Mouse (Mus musculus): ENCODE data around the gene Adprh. TPM values are rescaled to one million over a fixed set of nuclear protein-coding genes. Genes with fewer than 3 reads are reported as not detected.
"Not testable (repeated sequence)": the region's sequence is repeated elsewhere in the genome, so short reads cannot be mapped to it uniquely, and the experiment has no call there.

The Adprh gene
- total RNA-seq (2014; fragmentation: Nextera tagmentation) (27.4 and 31.6 TPM in 2 replicates), total RNA-seq (2017) (8.6 TPM in 2 replicates)

DNA sequence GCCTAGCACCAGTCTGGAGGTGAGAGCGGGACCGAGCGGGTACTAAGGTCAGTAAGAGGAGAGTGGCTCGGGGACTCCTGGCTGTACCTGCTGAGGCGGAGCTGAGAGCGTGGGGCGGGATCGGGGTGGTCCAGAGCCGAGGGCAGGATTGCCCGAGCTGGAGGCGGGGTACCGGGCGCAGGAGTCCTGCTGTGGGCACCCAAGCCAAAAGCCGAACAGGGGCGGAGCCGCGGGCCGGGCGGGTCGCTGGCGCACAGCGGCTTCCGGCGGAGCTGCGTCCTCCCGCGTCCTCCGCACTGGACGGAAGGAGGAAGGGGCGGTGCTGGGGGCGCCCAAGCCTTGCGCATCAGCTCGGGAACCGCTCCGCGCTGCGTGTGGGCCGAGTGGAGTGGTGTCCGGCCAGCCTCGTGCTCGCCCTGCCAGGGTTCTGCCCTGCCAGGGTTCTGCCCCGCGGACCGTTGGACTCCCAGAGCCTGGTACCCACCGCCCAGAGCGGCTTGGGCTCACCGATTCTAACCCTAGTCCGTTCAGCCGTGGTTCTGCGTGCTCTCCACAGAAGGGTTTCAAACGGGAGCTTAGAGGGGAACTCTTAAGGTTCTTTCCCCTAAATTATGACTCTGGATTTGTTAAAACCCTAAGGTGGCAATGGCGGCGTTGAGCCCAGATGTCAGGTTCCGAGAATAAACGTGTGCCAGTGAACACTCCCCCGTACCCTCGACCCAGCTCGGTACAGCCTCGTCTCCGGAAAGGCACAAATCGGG, at the start of gene Adprh:
Gene Adprh (minus strand): TSS at position 262 of the 761 bp plus-strand sequence.
- ATAC-seq (replicated peaks; ENCODE audit: low FRiP score, low TSS enrichment, poor library complexity, severe bottlenecking) = peak; percentile 88

- no peak for ATAC-seq (replicated peaks; ENCODE audit: low FRiP score, low TSS enrichment, poor library complexity, severe bottlenecking)
Observed at GRCm38 (mm10) chr16:38496604-38497140, 44.2 kb upstream of the Adprh start.

DNA sequence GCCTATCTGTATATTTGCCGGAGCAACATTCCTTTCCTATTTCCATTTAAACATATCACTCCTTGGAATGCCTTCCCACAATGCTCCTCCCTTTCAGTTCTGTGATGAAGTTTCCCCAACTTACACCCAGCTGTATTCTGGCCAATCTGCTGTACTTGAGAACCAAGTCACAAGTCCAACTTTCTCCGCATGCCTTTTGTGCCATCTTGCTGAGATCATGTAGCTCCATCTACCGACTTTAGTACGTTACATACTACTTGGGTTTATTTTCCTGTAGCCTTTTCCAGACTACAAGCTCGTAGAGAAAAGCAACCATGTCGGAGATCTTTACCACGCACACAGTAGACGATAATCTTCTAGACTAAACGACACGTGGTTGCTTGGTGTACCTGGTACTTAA, 41.4 kb upstream of the Adprh start:
- no peak for ATAC-seq (replicated peaks; ENCODE audit: low FRiP score, low TSS enrichment, poor library complexity, severe bottlenecking)

DNA sequence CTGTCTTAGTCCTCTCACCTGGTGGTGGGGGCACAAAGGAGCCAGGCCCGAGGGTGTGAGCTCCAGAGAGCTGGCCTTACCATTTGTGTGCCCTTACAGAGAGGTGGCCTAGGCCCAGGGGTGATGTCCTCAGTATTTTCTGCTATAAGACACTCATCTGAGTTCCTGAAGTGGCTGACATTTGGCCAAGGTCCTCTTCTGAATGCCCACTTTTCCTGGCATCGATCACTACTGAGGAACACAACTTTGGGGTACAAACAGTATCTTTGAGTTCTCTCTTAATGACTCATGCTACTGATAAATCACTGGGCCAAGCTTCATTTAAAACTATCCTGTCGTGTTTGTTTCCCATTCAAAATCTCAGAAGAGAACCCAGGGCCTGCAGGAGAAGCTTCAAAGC, 40.0 kb upstream of the Adprh start:
- no peak for ATAC-seq (replicated peaks; ENCODE audit: low FRiP score, low TSS enrichment, poor library complexity, severe bottlenecking)

GRCm38 (mm10) chr16:38483582-38484309, 31.2 kb upstream of the Adprh start:
- peak; percentile 27; the same call in 1 of the 2 replicates for ATAC-seq (replicated peaks; ENCODE audit: low FRiP score, low TSS enrichment, poor library complexity, severe bottlenecking)

DNA sequence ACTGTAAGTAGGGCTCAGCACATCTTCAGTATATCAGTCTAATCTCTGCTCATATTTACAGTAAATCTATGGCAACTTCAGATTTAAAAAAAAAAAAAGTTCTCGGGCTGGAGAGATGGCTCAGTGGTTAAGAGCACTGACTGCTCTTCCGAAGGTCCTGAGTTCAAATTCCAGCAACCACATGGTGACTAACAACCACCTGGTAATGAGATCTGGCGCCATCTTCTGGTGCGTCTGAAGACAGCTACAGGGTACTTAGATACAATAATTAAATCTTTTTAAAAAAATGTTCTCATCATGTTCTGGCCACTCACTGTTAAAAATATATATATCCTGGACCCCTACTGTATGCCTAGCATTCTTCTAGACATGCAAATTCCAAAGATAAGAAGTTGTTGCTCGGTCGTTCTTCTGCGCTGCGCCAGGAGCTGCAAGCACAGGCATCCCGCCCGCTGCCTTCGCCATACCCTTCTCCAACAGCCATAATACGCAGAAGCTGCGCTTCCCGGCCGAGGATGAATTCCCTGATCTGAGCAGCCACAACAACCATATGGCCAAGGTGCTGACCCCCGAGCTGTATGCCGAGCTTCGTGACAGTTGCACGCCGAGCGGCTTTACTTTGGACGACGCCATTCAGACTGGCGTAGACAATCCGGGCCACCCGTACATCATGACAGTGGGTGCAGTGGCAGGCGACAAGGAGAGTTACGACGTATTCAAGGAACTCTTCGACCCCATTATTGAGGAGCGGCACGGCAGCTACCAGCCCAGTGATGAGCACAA, 30.5 kb upstream of the Adprh start:
- ATAC-seq (replicated peaks; ENCODE audit: low FRiP score, low TSS enrichment, poor library complexity, severe bottlenecking) = 0 out of 2 replicates have a peak, but pooled peaks have one; percentile 8

- peak; percentile 70 for ATAC-seq (replicated peaks; ENCODE audit: low FRiP score, low TSS enrichment, poor library complexity, severe bottlenecking)
Observed at GRCm38 (mm10) chr16:38481327-38481726, 28.8 kb upstream of the Adprh start.

DNA sequence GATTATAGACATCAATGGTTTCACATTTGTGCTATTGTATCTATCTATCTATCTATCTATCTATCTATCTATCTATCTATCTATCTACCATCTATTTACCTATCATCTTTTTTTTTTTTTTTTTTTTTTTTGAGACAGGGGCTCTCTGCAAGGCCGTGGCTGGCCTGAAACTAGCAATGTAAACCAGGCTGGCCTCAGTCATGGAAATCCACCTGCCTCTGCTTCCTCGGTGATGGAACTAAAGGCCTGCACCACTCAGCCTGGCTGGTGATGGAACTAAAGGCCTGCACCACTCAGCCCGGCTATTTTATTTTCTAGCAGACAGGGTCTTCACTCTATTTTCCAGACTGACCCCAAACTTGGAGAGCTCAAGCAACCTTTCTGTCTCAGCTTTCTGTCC, 25.8 kb upstream of the Adprh start:
- ATAC-seq (replicated peaks; ENCODE audit: low FRiP score, low TSS enrichment, poor library complexity, severe bottlenecking) = no peak

DNA sequence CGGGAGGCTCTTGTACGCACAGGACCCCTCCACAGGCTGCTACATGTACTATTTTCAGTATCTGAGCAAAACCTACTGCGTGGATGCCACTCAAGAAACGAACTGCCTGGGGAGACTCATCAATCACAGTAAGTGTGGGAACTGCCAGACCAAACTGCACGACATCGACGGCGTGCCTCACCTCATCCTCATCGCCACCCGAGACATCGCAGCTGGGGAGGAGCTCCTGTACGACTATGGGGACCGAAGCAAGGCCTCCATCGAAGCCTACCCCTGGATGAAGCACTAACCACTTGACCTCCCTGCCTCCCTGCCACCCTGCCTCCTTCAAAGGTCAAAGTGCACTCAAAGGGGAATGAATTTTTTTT, 24.7 kb upstream of the Adprh start:
- ATAC-seq (replicated peaks; ENCODE audit: low FRiP score, low TSS enrichment, poor library complexity, severe bottlenecking) = not testable (repeated sequence)

GRCm38 (mm10) chr16:38476312-38477240, 24.1 kb upstream of the Adprh start:
- ATAC-seq (replicated peaks; ENCODE audit: low FRiP score, low TSS enrichment, poor library complexity, severe bottlenecking) = peak; percentile 55

DNA sequence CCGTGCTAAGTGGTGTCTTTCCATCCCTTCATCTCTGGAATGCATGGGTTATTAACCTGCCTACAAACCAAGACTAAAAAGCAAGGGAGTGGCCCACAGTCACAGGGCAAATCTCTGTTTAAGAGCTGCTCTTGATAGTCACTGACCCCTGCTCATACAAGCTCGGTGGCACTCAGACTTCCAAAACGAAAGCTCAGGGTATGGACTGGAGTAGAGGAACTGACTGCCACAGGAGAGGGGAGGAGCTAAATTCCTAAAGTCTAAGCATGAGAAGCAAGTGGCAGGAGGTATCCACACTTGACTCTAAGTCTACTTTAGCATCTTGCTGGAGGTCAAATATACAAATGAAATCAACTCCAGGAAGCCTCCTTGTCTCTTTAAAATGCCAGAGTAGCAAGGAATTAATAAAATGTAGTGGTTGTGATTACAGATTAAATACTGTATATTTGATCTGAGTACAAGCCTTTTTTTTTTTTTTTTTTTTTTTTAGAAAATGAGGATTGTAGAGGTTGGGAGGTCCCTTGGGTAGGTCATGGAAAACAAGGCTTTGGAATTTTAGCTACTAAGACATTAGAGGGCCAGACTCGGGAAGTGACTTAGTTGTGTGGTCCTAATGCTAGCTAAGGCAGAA, 23.3 kb upstream of the Adprh start:
- ATAC-seq (replicated peaks; ENCODE audit: low FRiP score, low TSS enrichment, poor library complexity, severe bottlenecking) = no peak

DNA sequence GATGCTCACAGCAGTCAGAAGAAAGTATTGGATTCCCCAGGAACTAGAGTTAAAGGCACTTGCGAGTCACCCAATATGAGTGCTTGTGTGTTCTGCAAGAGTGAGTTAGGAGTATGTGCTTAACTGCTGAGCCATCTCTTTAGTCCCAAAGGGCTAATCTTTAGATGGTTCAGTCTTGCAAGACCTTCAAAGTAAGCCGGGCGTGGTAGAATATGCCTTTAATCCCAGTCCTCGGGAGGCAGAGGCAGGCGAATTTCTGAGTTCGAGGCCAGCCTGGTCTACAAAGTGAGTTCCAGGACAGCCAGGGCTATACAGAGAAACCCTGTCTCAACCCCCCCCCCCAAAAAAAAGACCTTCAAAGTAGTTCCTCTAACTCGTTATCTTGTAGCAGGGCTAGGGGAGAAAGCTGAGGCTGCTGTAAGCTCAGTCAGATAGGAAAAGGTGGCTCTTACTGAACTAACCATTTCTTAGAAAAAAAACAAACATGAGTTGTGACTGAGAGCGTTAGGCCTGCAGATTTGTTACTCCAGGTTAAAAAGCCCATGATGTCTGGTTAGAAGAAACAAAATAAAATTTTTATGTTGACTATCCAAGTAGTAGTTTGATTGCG, 22.3 kb upstream of the Adprh start:
- no peak for ATAC-seq (replicated peaks; ENCODE audit: low FRiP score, low TSS enrichment, poor library complexity, severe bottlenecking)

DNA sequence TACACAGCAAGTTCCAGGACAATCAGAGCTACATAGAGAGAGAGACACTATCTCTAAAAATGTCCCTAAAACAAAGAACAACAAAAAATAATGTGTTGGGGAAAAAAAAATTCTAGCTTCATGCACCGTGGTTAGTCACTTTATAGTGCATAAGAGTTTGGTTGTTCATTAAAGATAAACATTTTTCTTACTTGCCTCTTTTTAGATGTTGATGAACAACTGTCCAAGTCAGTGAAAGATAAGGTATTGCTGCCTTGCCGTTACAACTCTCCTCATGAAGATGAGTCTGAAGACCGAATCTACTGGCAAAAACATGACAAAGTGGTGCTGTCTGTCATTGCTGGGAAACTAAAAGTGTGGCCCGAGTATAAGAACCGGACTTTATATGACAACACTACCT, 21.2 kb upstream of the Adprh start:
- ATAC-seq (replicated peaks; ENCODE audit: low FRiP score, low TSS enrichment, poor library complexity, severe bottlenecking) = 0 out of 2 replicates have a peak, but pooled peaks have one; percentile 3

GRCm38 (mm10) chr16:38472507-38472873, 20.0 kb upstream of the Adprh start:
- no peak; the same call in 1 of the 2 replicates for ATAC-seq (replicated peaks; ENCODE audit: low FRiP score, low TSS enrichment, poor library complexity, severe bottlenecking)

DNA sequence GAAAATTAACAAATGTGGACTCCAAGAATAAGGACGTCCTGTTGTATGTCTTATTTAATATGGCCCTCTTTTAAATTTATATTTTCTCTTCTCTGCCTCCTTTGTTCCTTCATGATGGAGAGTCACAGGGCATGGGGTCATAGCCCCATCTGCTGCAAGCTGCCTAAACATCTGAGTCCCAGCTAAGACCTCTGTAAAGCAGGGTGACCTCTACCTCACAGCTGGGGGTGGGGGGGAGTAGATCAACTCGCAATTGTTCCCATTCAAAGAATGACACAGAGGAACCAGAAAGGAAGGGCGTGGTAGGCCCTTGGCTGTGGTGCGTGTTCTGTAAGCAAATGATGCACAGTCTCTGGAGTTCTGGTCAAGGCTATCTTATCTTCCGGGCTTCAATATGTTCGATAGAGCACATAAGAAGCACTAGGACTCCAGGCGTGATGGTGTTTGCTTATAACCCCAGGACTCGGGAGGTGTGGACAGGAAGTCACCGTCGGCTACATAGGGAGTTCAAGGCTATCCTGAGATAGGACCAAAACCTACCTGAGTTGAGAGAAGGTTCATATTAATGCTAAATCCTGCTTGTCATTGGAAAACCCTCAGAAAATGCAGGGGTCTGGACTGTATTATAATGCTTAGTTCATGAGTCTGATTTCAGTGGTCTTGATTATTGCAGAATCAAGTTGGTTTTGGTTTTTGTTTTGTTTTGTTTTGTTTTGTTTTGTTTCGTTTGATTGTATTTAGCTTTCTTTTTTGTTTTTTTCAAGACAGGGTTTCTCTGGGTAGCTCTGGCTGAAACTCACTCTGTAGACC, 19.4 kb upstream of the Adprh start:
- no peak for ATAC-seq (replicated peaks; ENCODE audit: low FRiP score, low TSS enrichment, poor library complexity, severe bottlenecking)

DNA sequence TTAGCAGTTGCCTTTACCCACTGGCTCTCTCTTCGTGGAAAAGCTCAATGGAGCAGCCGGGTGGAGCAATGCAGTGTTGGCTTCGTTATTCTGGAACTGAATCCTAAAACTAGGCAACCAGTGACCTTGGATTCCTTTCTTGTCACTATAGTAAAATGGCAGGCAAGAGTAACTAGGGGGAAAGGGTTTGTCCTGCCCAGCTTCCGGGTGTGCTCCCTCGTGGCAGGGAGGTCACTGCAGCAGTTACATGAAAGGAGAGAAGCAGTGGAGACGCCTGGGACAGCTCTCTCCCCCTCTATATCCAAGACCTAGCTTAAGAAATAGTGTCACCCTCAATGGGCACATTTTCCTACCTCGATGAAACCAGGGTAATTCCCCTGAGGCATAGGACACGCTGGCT, 16.9 kb upstream of the Adprh start:
- no peak for ATAC-seq (replicated peaks; ENCODE audit: low FRiP score, low TSS enrichment, poor library complexity, severe bottlenecking)

DNA sequence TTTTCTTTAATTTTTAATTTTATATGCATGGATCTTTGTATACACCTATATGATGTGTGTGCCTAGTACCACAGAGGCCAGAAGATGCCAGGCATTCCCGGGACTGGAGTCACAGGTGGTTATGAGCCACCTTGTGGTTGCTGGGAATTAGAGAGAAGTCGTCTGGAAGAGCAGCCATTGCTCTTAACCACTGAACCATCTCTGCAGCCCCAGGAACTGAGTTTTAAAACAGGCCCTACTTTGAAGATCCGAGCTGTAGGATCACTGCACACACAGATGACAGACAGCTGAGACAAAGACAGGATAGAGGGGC, 16.2 kb upstream of the Adprh start:
- no peak for ATAC-seq (replicated peaks; ENCODE audit: low FRiP score, low TSS enrichment, poor library complexity, severe bottlenecking)
